Mouse (Mus musculus) erythroblast, embryonic 14.5 days (primary cell): ENCODE measurements around the gene Ubqln3. TPM values are rescaled to one million over a fixed set of nuclear protein-coding genes. Genes with fewer than 3 reads are reported as not detected.

ENCODE experiments used
- H3K27me3 ChIP-seq: 2 replicates; pipeline ENCODE4 v1.6.1; 2012; ENCODE audit warnings: inconsistent platforms; ENCODE audit not compliant: control insufficient read depth
- H3K36me3 ChIP-seq: 2 replicates; pipeline ENCODE4 v1.6.1; 2012; ENCODE audit warnings: mild to moderate bottlenecking, inconsistent platforms; ENCODE audit not compliant: control insufficient read depth
- H3K4me1 ChIP-seq: 2 replicates; pipeline ENCODE4 v1.6.1; 2012; ENCODE audit warnings: inconsistent platforms; ENCODE audit not compliant: control insufficient read depth
- H3K4me3 ChIP-seq: replicated peaks from 2 replicates; pipeline ENCODE3; 2012; ENCODE audit warnings: moderate library complexity, mild to moderate bottlenecking, inconsistent platforms
- H3K9me3 ChIP-seq: 2 replicates; pipeline ENCODE4 v1.6.1; 2012; ENCODE audit warnings: low read length, inconsistent platforms, mixed read lengths; ENCODE audit not compliant: control insufficient read depth
- GATA1 ChIP-seq: IDR thresholded peaks from 2 replicates; pipeline ENCODE4 v1.6.1; 2012; ENCODE audit warnings: low read length, inconsistent platforms, mixed read lengths
- TAL1 ChIP-seq: IDR thresholded peaks from 3 replicates; pipeline ENCODE4 v1.6.1; 2012; ENCODE audit warnings: low read length, inconsistent platforms, mixed read lengths
- polyA plus RNA-seq: library from polyadenylated mRNA; stranded (reverse); fragments of >175 nt; gene quantifications from 2 replicates; pipeline ENCODE4 v1.2.3, GENCODE M21; 2012

The Ubqln3 gene
- polyA plus RNA-seq, 1 experiment, result not detected

GRCm38 (mm10) chr7:104137305-104137704, 5.8 kb downstream of the Ubqln3 start, which contains the start of gene Olfr643:
Gene Olfr643 (minus strand): TSS chr7:104137405.
- Histone ChIP-seq H3K36me3 (no peaks in the 10 kb centered on the region), H3K27me3 (no peaks in the 10 kb centered on the region), H3K4me3 (no peak within 1 kb of the TSS), H3K4me1 (no peaks in the 10 kb centered on the region), H3K9me3 (no peaks in the 10 kb centered on the region)
- TF ChIP-seq TAL1, result no peak
- no peak for TF ChIP-seq GATA1

GRCm38 (mm10) chr7:104129726-104130125, 13.4 kb downstream of the Ubqln3 start, which contains the start of gene Ubqln5:
Gene Ubqln5 (minus strand): TSS chr7:104129826.
- Histone ChIP-seq H3K27me3 (no peaks in the 10 kb centered on the region), H3K9me3 (no peaks in the 10 kb centered on the region; the same call in 1 of the 2 replicates), H3K36me3 (no peaks in the 10 kb centered on the region), H3K4me1 (no peaks in the 10 kb centered on the region), H3K4me3 (no peak within 1 kb of the TSS)
- TF ChIP-seq GATA1, result no peak
- no peak for TF ChIP-seq TAL1

- Histone ChIP-seq H3K4me3 (no peak within 1 kb of the TSS), H3K36me3 (no peaks in the 10 kb centered on the region), H3K4me1 (no peaks in the 10 kb centered on the region), H3K27me3 (no peaks in the 10 kb centered on the region), H3K9me3 (no peaks in the 10 kb centered on the region)
- no peak for TF ChIP-seq GATA1
- TF ChIP-seq TAL1, result no peak
Measured at GRCm38 (mm10) chr7:104104757-104104972, 38.4 kb downstream of the Ubqln3 start, which contains the start of gene Olfr646. Gene Olfr646 (plus strand): TSS chr7:104104873.

- no peaks in the 10 kb centered on the region for H3K36me3 ChIP-seq
Measured at GRCm38 (mm10) chr7:104103913-104104756, 38.9 kb downstream of the Ubqln3 start.

More at GRCm38 (mm10) chr7:104103913-104104756, 38.9 kb downstream of the Ubqln3 start:
- TF ChIP-seq TAL1 (no peak), GATA1 (no peak)
- H3K27me3 ChIP-seq, result no peaks in the 10 kb centered on the region
- no peaks in the 10 kb centered on the region for H3K9me3 ChIP-seq
- no peak overlapping the region for H3K4me3 ChIP-seq
- no peaks in the 10 kb centered on the region for H3K4me1 ChIP-seq

Other genes starting within 250 kb of the Ubqln3 start
- not detected in 2 replicates for gene Olfr64, start 248.8 kb downstream of the Ubqln3 start, polyA plus RNA-seq
- gene Olfr65, start 239.8 kb downstream of the Ubqln3 start, polyA plus RNA-seq, result 0.08 TPM in 1 of 2 replicates, not detected in the other
- gene Olfr631, start 214.5 kb downstream of the Ubqln3 start, polyA plus RNA-seq, result 0.10 TPM in 1 of 2 replicates, not detected in the other
- not detected in 2 replicates for gene Olfr632, start 208.9 kb downstream of the Ubqln3 start, polyA plus RNA-seq
- not detected in 2 replicates for gene Olfr633, start 198.8 kb downstream of the Ubqln3 start, polyA plus RNA-seq
- 0.01 TPM in 1 of 2 replicates, not detected in the other for gene Olfr635, start 172.1 kb downstream of the Ubqln3 start, polyA plus RNA-seq
- not detected in 2 replicates for gene Olfr638, start 144.5 kb downstream of the Ubqln3 start, polyA plus RNA-seq
- gene Olfr639, start 126.0 kb downstream of the Ubqln3 start, polyA plus RNA-seq, result not detected in 2 replicates
- gene Olfr640, start 117.7 kb downstream of the Ubqln3 start, polyA plus RNA-seq, result 0.01 TPM in 1 of 2 replicates, not detected in the other
- not detected in 2 replicates for gene Olfr641, start 107.8 kb downstream of the Ubqln3 start, polyA plus RNA-seq
- gene Olfr642, start 90.6 kb downstream of the Ubqln3 start, polyA plus RNA-seq, result not detected in 2 replicates
- not detected in 2 replicates for gene 4930516K23Rik, start 81.8 kb downstream of the Ubqln3 start, polyA plus RNA-seq
- gene Olfr644, start 71.4 kb downstream of the Ubqln3 start, polyA plus RNA-seq, result not detected in 2 replicates
- gene Olfr645, start 57.8 kb downstream of the Ubqln3 start, polyA plus RNA-seq, result not detected in 2 replicates
- not detected in 2 replicates for gene Olfr646, start 38.4 kb downstream of the Ubqln3 start, polyA plus RNA-seq
- not detected in 2 replicates for gene Ubqln5, start 13.5 kb downstream of the Ubqln3 start, polyA plus RNA-seq
- not detected in 2 replicates for gene Olfr643, start 5.9 kb downstream of the Ubqln3 start, polyA plus RNA-seq
- not detected in 2 replicates for gene Ubqlnl, start 7.3 kb upstream of the Ubqln3 start, polyA plus RNA-seq
- gene Olfm5, start 21.6 kb upstream of the Ubqln3 start, polyA plus RNA-seq, result not detected in 2 replicates
- 0.03 TPM in 1 of 2 replicates, not detected in the other for gene Olfr648, start 40.1 kb upstream of the Ubqln3 start, polyA plus RNA-seq
- not detected in 2 replicates for gene Olfr649, start 52.7 kb upstream of the Ubqln3 start, polyA plus RNA-seq
- gene Trim6, start 75.5 kb upstream of the Ubqln3 start, polyA plus RNA-seq, result not detected in 2 replicates
- not detected in 2 replicates for gene Trim34a, start 101.2 kb upstream of the Ubqln3 start, polyA plus RNA-seq
- 0.03 TPM in 1 of 2 replicates, not detected in the other for gene Trim5, start 144.8 kb upstream of the Ubqln3 start, polyA plus RNA-seq
- gene Trim12a, start 172.2 kb upstream of the Ubqln3 start, polyA plus RNA-seq, result not detected in 2 replicates
- not detected in 2 replicates for gene Trim34b, start 186.2 kb upstream of the Ubqln3 start, polyA plus RNA-seq
- 0.04 and 0.05 TPM in 2 replicates for gene Trim12c, start 210.1 kb upstream of the Ubqln3 start, polyA plus RNA-seq
- gene Trim30b, start 226.6 kb upstream of the Ubqln3 start, polyA plus RNA-seq, result not detected in 2 replicates